Mouse (Mus musculus): ENCODE measurements around the gene Gm15517. TPM values are rescaled to one million over a fixed set of nuclear protein-coding genes. Genes with fewer than 3 reads are reported as not detected.
"Not testable (repeated sequence)": the region's sequence is repeated elsewhere in the genome, so short reads cannot be mapped to it uniquely, and the experiment has no call there.

The Gm15517 gene
- total and polyA plus RNA-seq, 2 experiments from 2014 or later = not detected

- Histone ChIP-seq H3K4me1 (ENCODE audit: control insufficient read depth, insufficient read depth) (peaks cover 12% of the 10 kb centered on the region), H3K4me2 (ENCODE audit: low read depth, low read length) (peak overlapping the region; percentile 88), H3K4me3 (ENCODE audit: low read depth, low read length) (peak overlapping the region; percentile 72), H3K27me3 (ENCODE audit: control insufficient read depth, insufficient read depth, low read length) (no peaks in the 10 kb centered on the region), H3K27ac (ENCODE audit: low read depth) (peak overlapping the region; percentile 87), H3K9me3 (replicated peaks; ENCODE audit: control insufficient read depth, low read length) (no peaks in the 10 kb centered on the region), H3K36me3 (replicated peaks; ENCODE audit: control insufficient read depth, insufficient read depth, low read length) (peaks cover 32% of the 10 kb centered on the region), H3K9ac (replicated peaks; ENCODE audit: low read depth, low read length) (peak overlapping the region; percentile 97)
- WGBS = under 1% methylated on average over 21 of the region's 23 CpGs
- TF ChIP-seq EP300 (IDR thresholded peaks at IDR 0.05; ENCODE audit: low read depth) = no peak
- TF ChIP-seq CTCF (IDR thresholded peaks at IDR 0.05; ENCODE audit: low read depth) = no peak
- DNase-seq (ENCODE audit: low spot score) (peak; percentile 39), ATAC-seq (ENCODE audit: insufficient read depth, low read depth) (peak; percentile 61)
Observed at GRCm38 (mm10) chr7:44246984-44247470, 14.2 kb upstream of the Gm15517 start.

GRCm38 (mm10) chr7:44247971-44248370 lies 13.3 kb upstream of the Gm15517 start:
- no peak overlapping the region for H3K9ac ChIP-seq (replicated peaks; ENCODE audit: low read depth, low read length)
- H3K4me1 ChIP-seq (ENCODE audit: control insufficient read depth, insufficient read depth) = peaks cover 12% of the 10 kb centered on the region
- no peak for DNase-seq (ENCODE audit: low spot score)
- H3K4me2 ChIP-seq (ENCODE audit: low read depth, low read length) = peak overlapping the region; percentile 88
- peak overlapping the region; percentile 72; the same call in 1 of the 2 replicates for H3K4me3 ChIP-seq (ENCODE audit: low read depth, low read length)
- peaks cover 41% of the 10 kb centered on the region for H3K36me3 ChIP-seq (replicated peaks; ENCODE audit: control insufficient read depth, insufficient read depth, low read length)
- H3K9me3 ChIP-seq (replicated peaks; ENCODE audit: control insufficient read depth, low read length) = no peaks in the 10 kb centered on the region
- no peak for TF ChIP-seq EP300 (IDR thresholded peaks at IDR 0.05; ENCODE audit: low read depth)
- TF ChIP-seq CTCF (IDR thresholded peaks at IDR 0.05; ENCODE audit: low read depth) = no peak
- 86% methylated on average over 2 of the region's 2 CpGs for WGBS
- no peak overlapping the region for H3K27ac ChIP-seq (ENCODE audit: low read depth)
- no peak for ATAC-seq (ENCODE audit: insufficient read depth, low read depth)
- no peaks in the 10 kb centered on the region for H3K27me3 ChIP-seq (ENCODE audit: control insufficient read depth, insufficient read depth, low read length)

DNA sequence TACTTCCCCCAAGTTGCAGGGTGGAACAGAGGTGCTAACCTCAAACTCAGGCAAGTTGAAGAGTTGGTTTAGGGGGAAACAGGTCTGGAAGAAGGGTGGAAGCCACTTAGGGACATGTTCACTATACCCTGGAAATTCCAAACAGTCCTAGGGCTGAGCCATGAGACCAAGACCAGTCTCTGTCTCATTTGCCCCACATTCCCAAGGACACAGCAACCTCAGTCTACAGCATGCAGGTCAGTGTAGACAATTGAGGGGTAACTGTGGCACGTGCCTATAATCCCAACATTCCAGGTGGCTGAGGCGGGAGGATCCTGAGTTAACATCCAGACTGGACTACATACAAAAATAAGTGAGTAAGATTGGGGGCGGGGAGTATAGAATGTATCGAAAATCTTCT lies 12.0 kb upstream of the Gm15517 start:
- Histone ChIP-seq H3K4me3 (ENCODE audit: low read depth, low read length) (no peak overlapping the region), H3K36me3 (replicated peaks; ENCODE audit: control insufficient read depth, insufficient read depth, low read length) (peaks cover 49% of the 10 kb centered on the region), H3K9ac (replicated peaks; ENCODE audit: low read depth, low read length) (no peak overlapping the region), H3K4me1 (ENCODE audit: control insufficient read depth, insufficient read depth) (peaks cover 12% of the 10 kb centered on the region), H3K27ac (ENCODE audit: low read depth) (no peak overlapping the region), H3K27me3 (ENCODE audit: control insufficient read depth, insufficient read depth, low read length) (no peaks in the 10 kb centered on the region), H3K4me2 (ENCODE audit: low read depth, low read length) (no peak overlapping the region), H3K9me3 (replicated peaks; ENCODE audit: control insufficient read depth, low read length) (no peaks in the 10 kb centered on the region)
- no peak for TF ChIP-seq CTCF (IDR thresholded peaks at IDR 0.05; ENCODE audit: low read depth)
- WGBS = 91% methylated on average over 4 of the region's 4 CpGs
- DNase-seq (ENCODE audit: low spot score) = no peak
- ATAC-seq (ENCODE audit: insufficient read depth, low read depth) = no peak

GRCm38 (mm10) chr7:44250732-44251275 lies 10.4 kb upstream of the Gm15517 start:
- not testable (repeated sequence) for H3K4me1 ChIP-seq (ENCODE audit: control insufficient read depth, insufficient read depth); H3K9ac ChIP-seq (replicated peaks; ENCODE audit: low read depth, low read length); H3K4me2 ChIP-seq (ENCODE audit: low read depth, low read length); H3K4me3 ChIP-seq (ENCODE audit: low read depth, low read length); H3K9me3 ChIP-seq (replicated peaks; ENCODE audit: control insufficient read depth, low read length); H3K27me3 ChIP-seq (ENCODE audit: control insufficient read depth, insufficient read depth, low read length); ATAC-seq (ENCODE audit: insufficient read depth, low read depth); DNase-seq (ENCODE audit: low spot score); H3K27ac ChIP-seq (ENCODE audit: low read depth)
- WGBS = 84% methylated on average over 17 of the region's 17 CpGs
- peaks cover 49% of the 10 kb centered on the region for H3K36me3 ChIP-seq (replicated peaks; ENCODE audit: control insufficient read depth, insufficient read depth, low read length)

- no peak for DNase-seq (ENCODE audit: low spot score)
- Histone ChIP-seq H3K36me3 (replicated peaks; ENCODE audit: control insufficient read depth, insufficient read depth, low read length) (peaks cover 47% of the 10 kb centered on the region), H3K9me3 (replicated peaks; ENCODE audit: control insufficient read depth, low read length) (no peaks in the 10 kb centered on the region), H3K27me3 (ENCODE audit: control insufficient read depth, insufficient read depth, low read length) (no peaks in the 10 kb centered on the region), H3K27ac (ENCODE audit: low read depth) (no peak overlapping the region), H3K4me1 (ENCODE audit: control insufficient read depth, insufficient read depth) (peaks cover 1% of the 10 kb centered on the region), H3K9ac (replicated peaks; ENCODE audit: low read depth, low read length) (no peak overlapping the region), H3K4me3 (ENCODE audit: low read depth, low read length) (no peak overlapping the region), H3K4me2 (ENCODE audit: low read depth, low read length) (no peak overlapping the region)
- no peak for ATAC-seq (ENCODE audit: insufficient read depth, low read depth)
- no peak for TF ChIP-seq CTCF (IDR thresholded peaks at IDR 0.05; ENCODE audit: low read depth)
- no peak for TF ChIP-seq EP300 (IDR thresholded peaks at IDR 0.05; ENCODE audit: low read depth)
- 61% methylated on average over 15 of the region's 15 CpGs for WGBS
Observed at GRCm38 (mm10) chr7:44253023-44253616, 8.1 kb upstream of the Gm15517 start.

GRCm38 (mm10) chr7:44254930-44255329 lies 6.3 kb upstream of the Gm15517 start:
- no peak overlapping the region for H3K9ac ChIP-seq (replicated peaks; ENCODE audit: low read depth, low read length)
- no peak overlapping the region for H3K4me3 ChIP-seq (ENCODE audit: low read depth, low read length)
- no peaks in the 10 kb centered on the region for H3K9me3 ChIP-seq (replicated peaks; ENCODE audit: control insufficient read depth, low read length)
- no peaks in the 10 kb centered on the region for H3K4me1 ChIP-seq (ENCODE audit: control insufficient read depth, insufficient read depth)
- H3K4me2 ChIP-seq (ENCODE audit: low read depth, low read length) = no peak overlapping the region
- no peaks in the 10 kb centered on the region for H3K27me3 ChIP-seq (ENCODE audit: control insufficient read depth, insufficient read depth, low read length)
- no peak for ATAC-seq (ENCODE audit: insufficient read depth, low read depth)
- peaks cover 29% of the 10 kb centered on the region for H3K36me3 ChIP-seq (replicated peaks; ENCODE audit: control insufficient read depth, insufficient read depth, low read length)
- TF ChIP-seq CTCF (IDR thresholded peaks at IDR 0.05; ENCODE audit: low read depth) (no peak), EP300 (IDR thresholded peaks at IDR 0.05; ENCODE audit: low read depth) (no peak)
- peak; percentile 9 for DNase-seq (ENCODE audit: low spot score)
- WGBS = 38% methylated on average over 6 of the region's 6 CpGs
- H3K27ac ChIP-seq (ENCODE audit: low read depth) = no peak overlapping the region
